Comparison of ENCODE assay signal across 9 mouse cellular contexts in genomic region chr10:111336353-111336713, GRCm38 (mm10). TPM values are rescaled to one million over a fixed set of nuclear protein-coding genes. Genes with fewer than 3 reads are reported as not detected.
DNase-seq lines count a peak whose midpoint lies in the region; ATAC-seq lines count a peak whose summit lies in the region.
"Had no signal": no experiment of that assay in that cellular context is flagged by ENCODE, and none has a peak within 500 bp of the region (broad histone marks: within the 10 kb centered on the region; RNA-seq: fewer than 3 reads in every experiment).

No protein-coding gene starts in this region.

- H3K4me2 ChIP-seq in hindbrain, embryonic 15.5 days = peak overlapping the region; percentile 31
- peak overlapping the region; percentile 18; the same call in 1 of the 2 replicates for H3K4me2 ChIP-seq in midbrain, embryonic 11.5 days

- no peaks in the 10 kb centered on the region for H3K27me3 ChIP-seq in hindbrain, embryonic 15.5 days
- no peaks in the 10 kb centered on the region for H3K27me3 ChIP-seq in midbrain, embryonic 11.5 days (ENCODE audit: control insufficient read depth, insufficient read depth, low read length)
- H3K27me3 ChIP-seq: megakaryocyte, embryonic 14.5 days had no signal

- 26% methylated on average over 10 of the region's 10 CpGs for WGBS in hindbrain, embryonic 15.5 days
- 18% methylated on average over 10 of the region's 10 CpGs for WGBS in midbrain, embryonic 11.5 days

- H3K9ac ChIP-seq in hindbrain, embryonic 15.5 days = no peak overlapping the region
- H3K9ac ChIP-seq in midbrain, embryonic 11.5 days (ENCODE audit: low read length) = no peak overlapping the region

- no peak overlapping the region for H3K27ac ChIP-seq in hindbrain, embryonic 15.5 days (replicated peaks)
- H3K27ac ChIP-seq in midbrain, embryonic 11.5 days (ENCODE audit: low read depth, low read length) = no peak overlapping the region

- H3K36me3 ChIP-seq in hindbrain, embryonic 15.5 days = no peaks in the 10 kb centered on the region
- H3K36me3 ChIP-seq in midbrain, embryonic 11.5 days (ENCODE audit: control insufficient read depth, insufficient read depth, low read length) = no peaks in the 10 kb centered on the region

- intact Hi-C loops in heart, postnatal 25 days (cut with DNase I) = no loop called here

- no peaks in the 10 kb centered on the region for H3K9me3 ChIP-seq in hindbrain, embryonic 15.5 days
- no peaks in the 10 kb centered on the region; the same call in 1 of the 2 replicates for H3K9me3 ChIP-seq in midbrain, embryonic 11.5 days (ENCODE audit: control insufficient read depth, low read length)

- DNase-seq in heart, adult 11 months = peak; percentile 56
- DNase-seq in heart, postnatal 25 days (ENCODE audit: low spot score) = no peak
- DNase-seq in embryo, embryonic 10 days (ENCODE audit: low spot score) = peak; percentile 26
- DNase-seq in midbrain, embryonic 11.5 days (ENCODE audit: low spot score, missing footprints) = peak; percentile 86
- no peak for DNase-seq in right cerebral cortex, postnatal 25 days
- no peak for DNase-seq in spleen, postnatal 10 days (ENCODE audit: low spot score in 2 of 2)
- no peak for DNase-seq in Muller cell, postnatal 12 days (ENCODE audit: inconsistent ontology term)

- H3K4me1 ChIP-seq in hindbrain, embryonic 15.5 days (replicated peaks) = 0 out of 2 replicates have a peak, but pooled peaks cover 7% of the 10 kb centered on the region
- H3K4me1 ChIP-seq in midbrain, embryonic 11.5 days (ENCODE audit: control insufficient read depth, insufficient read depth, low read length) = no peaks in the 10 kb centered on the region

- no peak overlapping the region for H3K4me3 ChIP-seq in hindbrain, embryonic 15.5 days
- no peak overlapping the region; the same call in 1 of the 2 replicates for H3K4me3 ChIP-seq in midbrain, embryonic 11.5 days (ENCODE audit: low read depth, low read length)

- no peak for ATAC-seq in hindbrain, embryonic 15.5 days (ENCODE audit: low FRiP score, low read depth)
- no peak for ATAC-seq in midbrain, embryonic 11.5 days (ENCODE audit: low FRiP score)

RNA-seq across cellular contexts. Expression of gene Bbs10, which starts 37.9 kb away (rescaled TPM):
- 1 to 10 TPM; 2.5 to 2.8 TPM for total RNA-seq in heart, postnatal 25 days (2021)
- 4.5 and 5.1 TPM in 2 replicates for polyA plus RNA-seq in hindbrain, embryonic 15.5 days (2015; fragmentation: Nextera tagmentation; extraction: Ambion mirVana)
- 7.7 and 9.0 TPM in 2 replicates for polyA plus RNA-seq in midbrain, embryonic 11.5 days (2014; fragmentation: Nextera tagmentation; extraction: Ambion mirVana)

Comparison
In these comparisons a context has a peak if more than half of its experiments do, and no peak if none do; other contexts are left out.
1. DNase-seq: peak in heart, adult 11 months (single experiment), embryo, embryonic 10 days (single experiment) and midbrain, embryonic 11.5 days (single experiment); none in heart, postnatal 25 days (single experiment), right cerebral cortex, postnatal 25 days (single experiment), spleen, postnatal 10 days (0 of 2) and Muller cell, postnatal 12 days (single experiment).